Mouse (Mus musculus): Measurements from ENCODE around the gene Itgae. TPM values are rescaled to one million over a fixed set of nuclear protein-coding genes. Genes with fewer than 3 reads are reported as not detected.

The Itgae gene
- 100 to 1,000 TPM in 2 of 3 experiments, 10 to 100 TPM in 1; 30.7 to 110 (median 101) TPM for polyA plus RNA-seq (2017; shearing (Covaris generic))

DNA sequence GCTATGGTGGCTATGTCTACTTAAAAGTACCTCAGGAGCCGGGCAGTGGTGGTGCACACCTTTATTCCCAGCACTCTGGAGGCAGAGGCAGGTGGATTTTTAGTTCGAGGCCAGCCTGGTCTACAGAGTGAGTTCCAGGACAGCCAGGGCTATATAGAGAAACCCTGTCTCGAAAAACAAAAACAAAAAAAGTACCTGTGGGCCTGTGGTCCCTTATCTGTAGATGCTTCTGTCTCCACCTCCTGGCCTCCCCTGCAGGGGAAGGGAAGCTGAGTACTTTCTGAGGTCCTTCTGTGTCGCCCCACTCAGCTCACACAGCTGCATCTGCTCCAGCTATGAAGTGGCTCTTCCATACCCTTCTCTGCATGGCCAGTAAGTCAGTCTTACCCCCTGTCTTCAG, at the start of gene Itgae:
Gene Itgae (plus strand): TSS at position 301 of the 400 bp plus-strand sequence.
- no peak for ATAC-seq

DNA sequence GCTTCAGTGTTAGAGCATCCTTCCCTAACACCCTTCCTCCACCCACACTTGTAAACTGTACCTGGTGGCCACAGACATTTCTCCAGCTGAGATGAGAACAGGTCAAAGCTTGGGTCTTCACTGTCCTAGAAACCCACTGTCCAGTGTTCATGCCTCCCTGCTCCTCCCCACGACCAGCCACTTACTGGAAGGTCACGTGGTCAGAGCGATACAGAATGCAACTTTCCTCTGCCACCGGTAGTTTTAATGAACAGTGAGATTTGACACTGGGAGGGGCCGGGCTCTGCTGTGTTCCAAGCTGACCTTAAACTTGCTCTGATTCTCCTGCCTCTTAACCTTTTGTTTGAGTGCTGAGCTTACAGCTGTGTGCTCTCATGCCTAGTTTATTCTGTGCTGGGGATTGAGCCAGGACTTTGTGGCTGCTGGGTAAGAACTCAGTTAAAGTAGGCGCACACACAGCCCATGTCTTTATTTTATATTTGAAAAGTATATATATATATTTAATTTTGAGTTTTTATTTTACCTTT, 46.1 kb upstream of the Itgae start:
- no peak for ATAC-seq

DNA sequence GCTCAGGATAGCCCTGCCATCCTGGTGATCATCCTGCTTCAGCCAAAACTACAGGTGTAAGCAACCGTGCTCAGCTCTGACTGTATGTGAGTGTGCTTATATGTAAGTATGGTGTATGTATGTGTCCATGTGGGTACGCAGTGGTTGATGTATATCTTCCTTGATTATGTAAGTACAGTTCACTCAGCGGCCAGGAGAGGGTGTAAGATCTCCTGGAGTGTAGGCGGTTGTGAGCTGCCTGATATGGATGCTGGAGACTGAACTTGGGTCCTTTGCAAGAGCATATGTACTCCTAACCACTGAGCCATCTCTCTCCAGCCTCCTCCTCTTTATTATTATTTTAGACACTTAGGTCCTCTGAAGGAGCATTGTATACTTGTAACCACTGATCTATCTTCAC, 45.6 kb upstream of the Itgae start:
- no peak for ATAC-seq

DNA sequence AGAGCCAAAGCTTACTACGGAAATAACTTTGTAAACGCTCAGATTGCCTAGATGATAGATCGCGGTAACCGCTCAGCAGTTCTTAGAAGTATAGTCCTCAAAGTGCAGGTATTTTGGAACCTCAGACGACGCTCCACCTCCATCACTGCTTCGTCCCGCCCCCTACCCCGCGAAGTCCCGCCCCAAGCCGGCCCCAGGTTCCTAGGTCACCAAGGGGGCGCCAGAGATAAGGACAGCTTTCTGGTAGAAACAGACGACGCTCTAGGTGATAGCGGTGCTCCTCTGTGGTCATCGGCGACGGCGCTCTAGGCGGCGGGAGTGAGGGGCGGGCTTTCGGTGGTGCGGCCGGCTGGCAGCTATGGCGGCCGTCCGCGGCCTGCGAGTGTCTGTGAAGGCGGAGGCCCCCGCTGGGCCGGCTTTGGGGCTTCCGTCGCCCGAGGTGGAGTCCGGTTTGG, 42.8 kb upstream of the Itgae start, which contains the start of gene Ncbp3:
Gene Ncbp3 (plus strand): TSS at position 242 of the 455 bp plus-strand sequence.
- peak; percentile 97 for ATAC-seq

DNA sequence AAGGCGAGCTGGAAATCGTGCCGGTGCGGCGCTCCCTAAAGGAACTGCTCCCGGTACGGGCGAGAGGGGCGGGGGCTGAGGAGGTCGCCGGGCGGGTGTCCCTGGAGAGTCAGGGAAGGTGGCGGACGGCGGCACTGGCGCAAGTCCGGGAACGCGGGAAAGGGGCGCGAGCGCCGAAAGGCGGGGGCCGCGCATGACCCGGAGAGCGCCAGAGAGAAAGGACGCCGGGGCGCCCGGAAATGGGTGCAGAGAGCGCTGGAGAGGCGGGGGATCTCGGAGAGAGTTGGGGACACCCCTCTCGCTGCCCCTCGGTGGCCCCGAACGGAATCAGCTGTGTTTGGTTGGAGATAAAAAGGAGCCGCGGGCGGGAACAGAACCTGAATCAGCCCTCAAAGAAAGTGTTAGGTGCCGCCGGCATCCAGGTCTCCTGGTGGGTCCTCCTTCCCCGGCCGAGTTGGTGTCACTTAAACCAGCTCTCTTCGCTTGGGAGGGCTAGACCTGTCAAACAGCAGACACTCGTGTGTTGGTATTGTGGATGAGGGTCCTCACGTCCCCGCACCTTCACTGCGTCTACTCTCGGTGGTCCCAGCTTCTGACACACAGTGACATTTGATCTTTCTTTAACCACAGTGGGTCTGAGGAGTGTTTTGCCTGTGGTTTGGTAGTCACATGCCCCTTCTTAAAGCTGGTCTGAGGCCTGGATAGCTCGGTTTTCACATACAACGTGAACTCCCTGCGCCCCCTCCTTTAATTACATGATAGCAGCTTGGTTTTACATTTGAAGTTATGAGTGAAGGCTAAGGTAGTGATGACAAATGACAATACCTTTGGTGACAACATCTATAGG, 42.1 kb upstream of the Itgae start:
- peak; percentile 47 for ATAC-seq

DNA sequence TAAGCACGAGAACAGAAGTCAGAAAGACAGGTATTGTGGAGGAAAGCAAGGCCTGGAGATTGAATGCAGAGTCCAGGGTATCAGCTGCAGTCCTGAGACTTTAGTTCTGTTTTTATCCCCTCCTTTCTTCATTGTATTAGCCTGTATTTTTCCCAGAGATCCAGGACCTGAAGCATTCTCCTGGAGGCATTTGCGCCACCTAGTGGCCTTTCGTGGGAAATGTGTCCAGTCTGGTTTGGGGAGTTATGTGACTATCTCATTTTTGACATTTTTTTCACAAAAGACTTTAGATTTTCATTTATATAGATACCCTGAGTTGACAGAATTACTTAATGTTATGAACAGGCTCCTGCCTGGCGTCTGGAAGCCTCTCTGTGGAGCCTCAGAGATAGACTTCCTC, 41.0 kb upstream of the Itgae start:
- ATAC-seq = no peak

DNA sequence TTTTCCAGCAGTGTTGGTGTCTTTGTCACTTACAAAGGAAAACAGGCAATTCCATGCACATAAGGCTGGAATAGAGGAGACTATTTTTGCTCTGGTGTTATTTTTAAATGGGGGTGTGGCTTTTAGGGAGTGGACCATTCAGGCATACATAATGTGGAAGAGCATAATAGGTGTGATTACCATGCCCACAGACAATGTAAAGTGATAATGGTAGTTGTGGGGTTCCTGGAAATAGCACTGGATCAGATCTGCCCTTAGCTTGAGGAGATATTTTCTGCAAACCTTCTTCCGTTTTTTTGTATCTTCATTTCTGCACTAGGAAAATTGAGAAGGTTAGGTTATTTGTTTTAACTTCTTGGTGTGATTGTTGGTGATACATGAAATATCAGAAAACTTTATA, 37.6 kb upstream of the Itgae start:
- ATAC-seq = no peak

DNA sequence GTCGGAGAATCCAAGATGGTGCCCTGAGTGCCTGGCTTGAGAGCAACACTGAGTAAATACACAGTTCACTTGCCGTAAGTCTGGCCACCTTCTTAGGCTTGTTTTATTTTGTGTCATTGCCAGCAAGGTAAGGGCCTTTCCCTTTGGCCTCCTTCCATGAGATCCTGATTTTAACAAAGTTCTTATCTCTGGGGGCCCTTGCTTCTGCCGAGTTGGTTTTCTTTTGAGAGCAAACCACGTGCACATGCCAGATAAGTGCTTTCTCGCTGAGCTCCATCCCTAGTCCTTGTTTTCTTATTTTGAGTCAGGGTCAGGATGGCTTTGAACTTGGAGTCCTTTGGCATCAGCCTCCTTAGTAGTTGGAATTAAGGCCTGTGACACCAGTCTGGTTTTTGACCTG, 32.7 kb upstream of the Itgae start:
- ATAC-seq = no peak

DNA sequence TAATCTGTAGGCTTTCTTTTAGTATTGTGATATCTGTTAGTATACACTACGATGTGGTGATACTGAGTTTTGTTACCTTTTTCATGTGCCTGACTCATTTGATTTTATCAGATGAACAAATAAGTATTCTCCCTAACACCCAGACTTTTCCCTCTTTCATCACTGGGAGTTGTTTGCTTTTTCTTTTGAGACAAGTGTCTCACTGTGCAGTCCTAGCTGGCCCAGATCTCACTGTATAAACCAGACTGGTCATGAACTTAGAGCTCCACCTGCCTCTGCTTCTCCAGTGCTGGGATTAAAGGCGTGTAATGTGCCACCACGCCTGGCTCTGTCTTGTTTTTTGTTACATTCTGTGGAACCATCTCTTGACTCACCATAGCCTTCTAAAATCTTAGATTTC, 30.8 kb upstream of the Itgae start:
- ATAC-seq = no peak

DNA sequence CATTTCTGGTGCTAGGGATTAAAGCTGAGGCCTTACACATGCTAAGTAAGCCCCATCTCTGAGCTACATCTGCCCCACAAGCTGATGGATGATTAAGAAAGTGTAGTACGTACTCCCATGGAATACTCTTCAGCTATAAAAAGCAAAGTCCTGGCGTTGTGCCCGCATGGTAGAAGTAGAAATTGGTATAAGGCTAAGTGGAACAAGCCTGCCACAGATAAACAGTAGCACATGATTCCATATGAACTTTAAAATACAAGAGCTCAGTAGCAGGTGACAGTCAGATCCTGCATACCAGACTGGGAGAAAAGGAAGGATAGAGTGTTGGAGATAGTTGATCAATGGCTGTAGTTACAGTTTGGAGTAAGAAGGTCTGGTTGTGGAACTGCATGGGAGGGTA, 29.0 kb upstream of the Itgae start:
- no peak for ATAC-seq

DNA sequence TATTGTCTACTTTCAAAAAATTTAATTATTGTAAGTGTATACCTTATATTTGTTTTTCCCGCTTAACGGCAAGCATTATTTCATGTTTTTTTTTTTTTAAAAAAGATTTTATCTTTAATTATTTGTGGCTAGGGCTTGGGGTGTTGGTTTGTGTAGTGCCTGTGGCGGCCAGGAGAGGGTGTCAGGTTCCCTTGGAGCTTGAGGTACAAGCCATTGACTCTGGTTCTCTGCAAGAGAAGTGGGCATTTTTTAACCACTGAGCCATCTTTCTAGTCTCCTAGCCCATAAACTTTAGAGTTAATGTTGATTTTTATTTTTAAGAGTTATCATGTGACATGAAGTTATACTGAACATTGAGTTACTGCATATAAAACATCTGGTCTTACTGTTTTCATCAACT, 18.5 kb upstream of the Itgae start:
- peak; percentile 84 for ATAC-seq

DNA sequence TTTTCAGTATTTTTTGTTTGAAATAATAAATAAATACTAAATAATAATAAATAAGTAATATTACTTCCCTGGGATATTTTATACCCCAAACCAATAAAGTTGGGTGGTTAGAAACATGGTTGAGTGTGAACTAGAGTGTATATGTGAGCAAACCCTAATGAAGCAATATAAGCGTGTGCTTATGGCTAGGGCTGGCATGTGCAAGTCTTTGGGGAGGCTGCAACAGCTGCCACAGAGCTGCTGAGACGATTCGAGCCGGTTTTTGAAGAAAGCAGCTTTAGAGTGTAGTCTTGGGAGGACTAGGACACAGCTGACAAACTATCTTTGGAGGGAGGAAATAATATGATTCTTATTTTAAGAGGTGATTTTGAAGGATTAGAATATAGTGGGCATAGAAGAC, 14.1 kb upstream of the Itgae start:
- no peak for ATAC-seq

DNA sequence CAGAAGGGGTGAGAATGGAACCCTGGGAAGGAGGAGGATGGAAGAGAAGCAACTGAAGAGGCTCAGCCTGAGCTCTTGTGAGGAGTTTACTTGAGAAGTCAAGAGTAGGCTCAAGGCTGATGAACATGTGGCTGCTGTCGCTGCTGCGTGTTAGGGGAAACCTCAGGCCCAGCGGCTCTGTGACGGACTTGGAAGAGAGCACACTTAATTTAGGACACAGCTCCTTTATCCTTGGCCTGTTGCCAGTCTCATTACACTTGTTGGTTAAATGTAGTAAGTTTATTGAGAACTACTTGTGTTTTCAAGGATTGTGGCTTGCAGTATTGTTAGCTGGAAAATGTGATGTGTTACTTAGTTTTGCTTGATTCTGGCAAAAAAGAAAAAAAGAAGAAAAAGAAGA, 13.7 kb upstream of the Itgae start:
- no peak for ATAC-seq

DNA sequence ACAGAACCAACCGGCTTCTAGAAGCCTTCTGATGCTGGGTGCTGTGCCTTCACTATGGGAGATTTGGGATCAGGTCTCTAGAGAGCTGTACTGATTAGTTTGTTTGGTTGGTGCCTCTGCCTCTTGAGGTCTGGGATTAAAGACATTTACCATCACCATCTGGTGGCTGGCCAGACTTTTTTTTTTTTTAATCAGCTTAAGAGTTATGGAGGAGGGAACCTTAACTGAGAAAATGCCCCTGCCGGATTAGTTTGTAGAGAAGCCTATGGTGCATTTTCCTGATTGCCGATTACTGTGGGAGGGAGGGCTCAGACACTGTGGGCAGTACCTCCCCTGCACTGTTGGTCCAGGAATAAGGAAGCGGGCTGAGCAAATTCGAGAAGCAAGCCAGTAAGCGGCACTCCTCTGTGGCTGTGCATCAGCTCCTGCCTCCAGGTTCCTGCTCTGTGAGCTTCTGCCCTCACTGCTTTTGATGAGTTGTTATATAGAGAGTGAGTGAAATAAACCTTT, 13.1 kb upstream of the Itgae start:
- no peak for ATAC-seq

DNA sequence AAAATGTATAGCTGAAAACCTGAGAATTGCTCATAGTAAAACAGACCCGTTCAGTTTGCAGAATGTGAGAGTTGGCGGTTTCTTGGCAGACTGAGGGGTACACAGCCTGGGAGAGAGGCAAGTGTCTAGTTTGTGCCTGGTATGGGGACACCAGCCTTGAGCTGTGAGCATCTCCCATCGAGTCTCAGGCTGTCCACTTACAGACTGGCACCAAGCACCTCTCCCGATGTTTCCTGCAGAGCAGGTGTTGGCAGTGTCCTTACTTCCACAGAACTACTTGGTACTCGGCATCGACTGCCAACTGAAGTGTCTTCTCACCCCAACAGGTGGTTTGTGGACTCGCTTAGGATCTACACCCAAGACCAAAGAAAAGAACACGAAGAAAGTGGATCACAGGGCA, 11.8 kb upstream of the Itgae start:
- ATAC-seq = no peak

DNA sequence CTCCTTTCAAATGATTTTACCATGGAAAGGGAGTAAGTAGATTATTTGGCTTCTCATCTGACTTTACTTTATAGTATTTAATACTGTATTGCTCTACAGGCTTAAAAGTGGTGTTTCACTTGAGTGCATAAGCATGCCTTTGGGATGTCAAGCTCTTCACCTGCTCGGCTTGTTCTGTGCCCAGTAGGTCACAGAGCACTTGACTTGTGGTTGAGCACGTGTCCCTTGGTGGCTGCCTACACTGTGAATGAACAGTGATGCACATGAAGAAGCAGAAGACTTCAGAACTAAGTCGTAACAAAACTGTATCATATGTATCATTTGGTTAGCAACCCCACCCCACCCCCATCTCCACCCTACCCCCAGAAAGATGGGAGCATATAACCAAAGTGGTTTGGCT, 10.1 kb upstream of the Itgae start:
- ATAC-seq = no peak

DNA sequence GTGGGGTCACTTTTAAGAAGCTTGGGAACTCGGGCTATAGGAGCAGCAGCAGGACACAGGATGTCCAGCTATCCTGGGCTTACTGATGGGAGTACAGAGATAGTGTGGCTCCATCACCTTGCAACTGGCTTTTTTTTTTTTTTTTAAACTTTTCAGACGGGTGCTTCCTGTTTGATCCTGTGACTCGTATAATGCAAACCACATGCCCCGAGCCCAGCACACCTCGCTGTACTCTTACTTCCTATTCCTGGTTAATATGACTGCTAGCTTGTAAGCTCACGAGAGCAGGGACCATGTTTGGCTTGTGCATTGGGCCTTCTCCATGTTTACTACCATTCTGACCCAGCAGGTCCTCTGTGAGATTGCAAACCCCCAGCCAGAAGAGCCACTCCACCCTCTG, 6.1 kb upstream of the Itgae start:
- ATAC-seq = peak; percentile 80

DNA sequence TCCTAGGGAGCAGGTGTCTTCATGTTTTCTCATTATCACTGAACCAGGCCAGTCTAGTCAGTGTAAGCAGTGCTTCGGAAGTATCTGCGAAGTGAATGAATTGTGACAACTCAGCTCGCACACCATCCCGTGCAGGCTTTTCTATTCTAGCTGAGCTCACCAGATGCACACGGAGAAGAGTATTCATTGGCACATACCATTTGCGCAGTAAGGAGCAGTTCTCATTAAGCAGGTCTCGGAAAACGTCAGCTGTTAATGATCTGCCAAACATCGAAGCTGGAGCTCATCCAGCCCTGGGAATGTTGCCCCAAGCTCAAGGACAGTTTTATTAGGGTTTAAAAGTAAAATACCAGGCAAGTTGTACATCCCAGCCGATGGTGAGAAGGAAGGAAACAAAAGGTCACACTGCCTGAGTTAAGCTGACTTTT, 5.6 kb upstream of the Itgae start:
- ATAC-seq = no peak

DNA sequence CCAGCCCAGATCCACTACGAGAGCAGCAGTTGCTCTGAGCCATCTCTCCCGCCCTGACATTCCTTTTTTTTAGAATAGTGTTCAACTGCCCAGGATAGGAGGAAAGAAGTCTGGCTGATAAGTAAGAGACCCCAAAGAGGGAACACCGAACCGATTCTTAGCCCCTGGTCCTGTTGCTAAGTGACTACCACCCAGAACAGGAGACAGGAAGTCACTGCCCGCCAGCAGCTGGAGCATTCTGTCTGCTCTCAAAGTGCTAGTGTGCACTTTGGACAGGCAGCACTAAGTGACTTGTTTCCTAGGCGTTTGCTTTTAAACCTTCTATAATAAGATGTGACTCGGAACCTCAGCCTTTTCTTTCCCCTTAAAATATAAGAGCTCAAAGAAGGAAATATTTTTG, 5.0 kb upstream of the Itgae start:
- peak; percentile 37 for ATAC-seq

DNA sequence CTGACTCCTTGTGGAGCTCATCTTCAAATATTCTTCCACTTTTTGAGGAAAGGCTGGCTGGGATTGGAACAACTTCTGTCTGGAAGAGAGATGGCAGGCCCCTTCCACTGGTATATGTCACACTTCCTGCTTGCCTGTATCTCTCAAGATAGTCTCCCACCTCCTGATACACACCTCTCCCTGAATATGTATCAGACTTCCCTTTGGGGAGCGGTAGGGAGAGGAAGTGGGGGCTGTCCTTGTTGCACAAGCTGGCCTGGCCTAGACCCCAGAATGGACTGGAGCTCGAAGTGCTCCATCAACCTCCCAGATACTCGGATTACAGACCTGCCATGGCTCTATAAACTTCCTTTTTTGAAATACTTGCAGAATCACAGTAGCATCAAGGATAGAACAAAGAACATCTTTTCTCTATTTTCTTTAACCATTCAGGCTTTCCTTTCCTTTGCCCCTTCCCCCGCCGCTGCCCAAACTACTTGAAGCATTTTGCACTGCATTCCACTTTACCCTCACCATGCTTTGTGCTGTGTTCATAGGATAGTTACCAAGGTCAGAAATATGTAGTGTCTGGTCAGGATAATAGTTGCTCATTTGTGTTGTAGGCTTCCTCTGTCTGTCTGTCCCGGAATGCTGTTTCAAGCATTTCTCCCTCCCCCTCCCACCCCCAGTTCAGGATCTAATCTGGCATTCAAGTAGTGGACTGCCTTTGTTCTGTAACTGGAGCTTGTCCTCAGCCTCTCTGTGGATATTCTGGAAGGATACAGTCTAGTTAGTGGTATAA, 2.5 kb upstream of the Itgae start:
- ATAC-seq = no peak

DNA sequence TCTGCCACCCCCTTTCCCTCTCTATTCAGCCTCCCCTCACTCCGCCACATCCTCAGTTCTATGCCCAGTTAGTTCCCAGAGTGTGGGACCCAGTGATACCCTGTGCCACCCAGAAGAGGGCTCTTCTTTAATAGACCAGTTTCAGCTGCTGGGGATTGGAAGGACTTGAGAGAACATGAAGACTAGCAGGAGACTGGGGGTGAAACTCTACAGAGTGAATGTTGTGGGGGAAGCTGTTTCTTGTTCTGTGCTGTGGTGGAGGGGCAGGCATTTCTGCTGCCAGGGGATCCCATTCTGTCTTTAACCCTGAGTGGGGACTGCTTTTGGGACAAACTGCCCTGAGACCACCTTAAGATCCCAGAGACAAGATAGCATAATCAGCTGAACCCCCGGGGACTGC, 443 bp downstream of the Itgae start:
- ATAC-seq = no peak

DNA sequence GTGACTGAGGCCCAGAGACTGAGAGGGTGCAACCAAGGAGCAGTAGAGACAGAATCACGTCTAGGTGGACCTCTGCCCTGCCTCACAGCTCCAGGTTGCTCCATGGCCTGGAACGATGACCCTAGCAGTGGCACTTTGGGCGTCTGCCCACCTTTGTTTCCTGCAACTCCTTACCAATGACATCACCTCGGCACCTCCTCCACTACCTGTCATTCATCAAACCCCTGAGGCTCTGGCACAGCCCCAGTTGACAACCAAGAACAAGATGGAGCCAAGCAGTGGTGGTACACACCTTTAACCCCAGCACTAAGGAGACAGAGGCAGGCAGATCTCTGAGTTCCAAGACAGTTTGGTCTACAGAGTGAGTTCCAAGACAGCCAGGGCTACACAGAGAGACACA, 1.7 kb downstream of the Itgae start:
- no peak for ATAC-seq

DNA sequence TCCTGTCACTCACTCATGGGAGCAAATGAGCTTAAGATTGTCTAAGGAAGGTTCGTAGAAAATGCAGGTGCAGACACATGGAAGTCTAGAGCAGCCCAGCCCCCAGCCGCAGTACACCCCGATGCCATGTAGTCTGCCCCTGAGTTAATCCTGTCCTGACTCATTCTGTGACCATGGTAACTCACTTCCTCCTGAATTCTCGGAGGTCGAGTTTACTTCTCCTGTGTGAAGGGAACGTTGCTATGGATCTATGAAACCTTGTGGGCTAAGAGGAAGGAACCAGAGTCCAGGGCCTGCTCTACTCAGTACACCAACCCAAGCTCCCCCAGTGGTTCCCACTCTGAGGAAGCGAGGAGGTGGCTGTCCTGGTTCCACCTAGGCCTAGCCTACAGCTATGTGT, 2.5 kb downstream of the Itgae start:
- no peak for ATAC-seq

All from inflammation-experienced regulatory T-cells, adult 6 months (primary cell).